ENCODE assay signal across 25 mouse cellular contexts in genomic region chr12:93151530-93151929, GRCm38 (mm10).
DNase-seq lines count a peak whose midpoint lies in the region; ATAC-seq and TF ChIP-seq lines count a peak whose summit lies in the region.
"Had no signal": no experiment of that assay in that cellular context is flagged by ENCODE, and none has a peak within 500 bp of the region (broad histone marks: within the 10 kb centered on the region; RNA-seq: fewer than 3 reads in every experiment).

No protein-coding gene starts in this region.

- no peak for ATAC-seq in hindbrain, embryonic 13.5 days (ENCODE audit: low FRiP score)
- no peak for ATAC-seq in hindbrain, embryonic 16.5 days
- no peak for ATAC-seq in midbrain, embryonic 14.5 days (ENCODE audit: low FRiP score, low TSS enrichment)
- no peak for ATAC-seq in midbrain, embryonic 13.5 days
- ATAC-seq in limb, embryonic 14.5 days (ENCODE audit: low FRiP score, low read depth) = no peak
- no peak for ATAC-seq in neural tube, embryonic 15.5 days (ENCODE audit: low FRiP score)
- ATAC-seq: forebrain, embryonic 13.5 days; intestine, embryonic 16.5 days had no signal

- H3K9me3 ChIP-seq in hindbrain, embryonic 13.5 days = no peaks in the 10 kb centered on the region
- no peaks in the 10 kb centered on the region for H3K9me3 ChIP-seq in hindbrain, embryonic 16.5 days (ENCODE audit: control insufficient read depth, low read length)
- H3K9me3 ChIP-seq in midbrain, embryonic 14.5 days (ENCODE audit: control insufficient read depth, low read length) = no peaks in the 10 kb centered on the region
- no peaks in the 10 kb centered on the region for H3K9me3 ChIP-seq in midbrain, embryonic 13.5 days
- no peaks in the 10 kb centered on the region for H3K9me3 ChIP-seq in limb, embryonic 14.5 days (ENCODE audit: control insufficient read depth, low read length)
- no peaks in the 10 kb centered on the region for H3K9me3 ChIP-seq in neural tube, embryonic 15.5 days (replicated peaks)
- H3K9me3 ChIP-seq: forebrain, embryonic 13.5 days; heart, embryonic 10.5 days; lung, embryonic 15.5 days; midbrain, embryonic 10.5 days; neural tube, embryonic 12.5 days; stomach, embryonic 15.5 days had no signal

- H3K4me3 ChIP-seq in hindbrain, embryonic 13.5 days = no peak overlapping the region
- no peak overlapping the region for H3K4me3 ChIP-seq in hindbrain, embryonic 16.5 days (ENCODE audit: low read length)
- H3K4me3 ChIP-seq in midbrain, embryonic 14.5 days (replicated peaks; ENCODE audit: low read depth, low read length) = no peak overlapping the region
- H3K4me3 ChIP-seq in midbrain, embryonic 13.5 days (replicated peaks) = no peak overlapping the region
- H3K4me3 ChIP-seq in limb, embryonic 14.5 days (replicated peaks; ENCODE audit: low read length) = no peak overlapping the region
- no peak overlapping the region for H3K4me3 ChIP-seq in neural tube, embryonic 15.5 days (replicated peaks)
- H3K4me3 ChIP-seq: erythroblast, embryonic 14.5 days; forebrain, embryonic 13.5 days; heart, embryonic 10.5 days; lung, embryonic 15.5 days; midbrain, embryonic 10.5 days; neural tube, embryonic 12.5 days; stomach, embryonic 15.5 days had no signal

- TF ChIP-seq POLR2A in limb, embryonic 14.5 days (IDR thresholded peaks at IDR 0.05; ENCODE audit: borderline replicate concordance, extremely low read depth, insufficient read depth, insufficient read length) = no peak

- no peaks in the 10 kb centered on the region for H3K4me1 ChIP-seq in hindbrain, embryonic 13.5 days (replicated peaks)
- no peaks in the 10 kb centered on the region for H3K4me1 ChIP-seq in hindbrain, embryonic 16.5 days (ENCODE audit: control insufficient read depth, insufficient read depth, low read depth, low read length)
- H3K4me1 ChIP-seq in midbrain, embryonic 14.5 days (ENCODE audit: control insufficient read depth, insufficient read depth, low read length) = no peaks in the 10 kb centered on the region
- H3K4me1 ChIP-seq in midbrain, embryonic 13.5 days (replicated peaks) = no peaks in the 10 kb centered on the region
- H3K4me1 ChIP-seq in limb, embryonic 14.5 days (ENCODE audit: control insufficient read depth, insufficient read depth, low read length) = peaks cover 11% of the 10 kb centered on the region; the same call in 1 of the 2 replicates
- H3K4me1 ChIP-seq in neural tube, embryonic 15.5 days = peaks cover 9% of the 10 kb centered on the region
- H3K4me1 ChIP-seq: forebrain, embryonic 13.5 days; heart, embryonic 10.5 days; lung, embryonic 15.5 days; midbrain, embryonic 10.5 days; neural tube, embryonic 12.5 days; stomach, embryonic 15.5 days had no signal

- H3K9ac ChIP-seq in hindbrain, embryonic 13.5 days = 0 out of 2 replicates have a peak overlapping the region, but pooled peaks have one; percentile 53
- H3K9ac ChIP-seq in hindbrain, embryonic 16.5 days (ENCODE audit: low read depth, low read length) = no peak overlapping the region
- H3K9ac ChIP-seq in midbrain, embryonic 14.5 days (replicated peaks; ENCODE audit: low read length) = no peak overlapping the region
- no peak overlapping the region for H3K9ac ChIP-seq in midbrain, embryonic 13.5 days (replicated peaks)
- H3K9ac ChIP-seq in limb, embryonic 14.5 days (ENCODE audit: low read depth, low read length, severe bottlenecking) = no peak overlapping the region
- no peak overlapping the region for H3K9ac ChIP-seq in neural tube, embryonic 15.5 days (replicated peaks)
- H3K9ac ChIP-seq: forebrain, embryonic 13.5 days; lung, embryonic 15.5 days; neural tube, embryonic 12.5 days; stomach, embryonic 15.5 days had no signal

- no peaks in the 10 kb centered on the region for H3K36me3 ChIP-seq in hindbrain, embryonic 13.5 days
- no peaks in the 10 kb centered on the region for H3K36me3 ChIP-seq in hindbrain, embryonic 16.5 days (ENCODE audit: control insufficient read depth, insufficient read depth, low read length)
- no peaks in the 10 kb centered on the region for H3K36me3 ChIP-seq in midbrain, embryonic 14.5 days (ENCODE audit: control insufficient read depth, insufficient read depth, low read length)
- no peaks in the 10 kb centered on the region for H3K36me3 ChIP-seq in midbrain, embryonic 13.5 days
- no peaks in the 10 kb centered on the region for H3K36me3 ChIP-seq in limb, embryonic 14.5 days (ENCODE audit: control insufficient read depth, insufficient read depth, low read length)
- H3K36me3 ChIP-seq in neural tube, embryonic 15.5 days = no peaks in the 10 kb centered on the region
- H3K36me3 ChIP-seq: heart, embryonic 10.5 days; lung, embryonic 15.5 days; midbrain, embryonic 10.5 days; neural tube, embryonic 12.5 days; stomach, embryonic 15.5 days had no signal

- no peak overlapping the region for H3K4me2 ChIP-seq in hindbrain, embryonic 13.5 days
- no peak overlapping the region for H3K4me2 ChIP-seq in hindbrain, embryonic 16.5 days (ENCODE audit: low read length)
- H3K4me2 ChIP-seq in midbrain, embryonic 14.5 days (ENCODE audit: low read length) = no peak overlapping the region
- H3K4me2 ChIP-seq in midbrain, embryonic 13.5 days (replicated peaks) = no peak overlapping the region
- no peak overlapping the region for H3K4me2 ChIP-seq in limb, embryonic 14.5 days (replicated peaks; ENCODE audit: low read depth, low read length, severe bottlenecking)
- no peak overlapping the region for H3K4me2 ChIP-seq in neural tube, embryonic 15.5 days
- H3K4me2 ChIP-seq: forebrain, embryonic 13.5 days; liver, embryonic 11.5 days; lung, embryonic 15.5 days; neural tube, embryonic 12.5 days; stomach, embryonic 15.5 days had no signal

- peak; percentile 29 for DNase-seq in midbrain, embryonic 14.5 days
- peak; percentile 18 for DNase-seq in limb, embryonic 14.5 days (ENCODE audit: low spot score)
- DNase-seq: adrenal gland, postnatal 25 days; B cell, adult 2 months; cerebellum, adult 18-20 months; gastrocnemius, postnatal 14 days; heart, postnatal 36 days; kidney, adult 8-10 months; kidney, postnatal 10 days; layer of hippocampus, adult 9-11 months; retina, postnatal 1 day; right cerebral cortex, postnatal 25 days had no signal

- no peak overlapping the region for H3K27ac ChIP-seq in hindbrain, embryonic 13.5 days
- no peak overlapping the region for H3K27ac ChIP-seq in hindbrain, embryonic 16.5 days (ENCODE audit: low read depth, low read length)
- no peak overlapping the region for H3K27ac ChIP-seq in midbrain, embryonic 14.5 days (replicated peaks; ENCODE audit: low read depth, low read length)
- no peak overlapping the region for H3K27ac ChIP-seq in midbrain, embryonic 13.5 days
- H3K27ac ChIP-seq in limb, embryonic 14.5 days (replicated peaks; ENCODE audit: low read depth, low read length) = no peak overlapping the region
- H3K27ac ChIP-seq in neural tube, embryonic 15.5 days (replicated peaks) = 0 out of 2 replicates have a peak overlapping the region, but pooled peaks have one; percentile 37
- H3K27ac ChIP-seq: forebrain, embryonic 13.5 days; heart, embryonic 10.5 days; lung, embryonic 15.5 days; midbrain, embryonic 10.5 days; neural tube, embryonic 12.5 days; stomach, embryonic 15.5 days had no signal

- 76% methylated on average over 7 of the region's 7 CpGs for WGBS in hindbrain, embryonic 13.5 days
- 61% methylated on average over 7 of the region's 7 CpGs for WGBS in hindbrain, embryonic 16.5 days
- WGBS in midbrain, embryonic 14.5 days = 65% methylated on average over 7 of the region's 7 CpGs
- WGBS in midbrain, embryonic 13.5 days = 80% methylated on average over 7 of the region's 7 CpGs
- 28% methylated on average over 7 of the region's 7 CpGs for WGBS in limb, embryonic 14.5 days
- 47% methylated on average over 7 of the region's 7 CpGs for WGBS in neural tube, embryonic 15.5 days

- H3K27me3 ChIP-seq in hindbrain, embryonic 13.5 days = no peaks in the 10 kb centered on the region
- H3K27me3 ChIP-seq in hindbrain, embryonic 16.5 days (replicated peaks; ENCODE audit: control insufficient read depth, insufficient read depth, low read length) = no peaks in the 10 kb centered on the region
- no peaks in the 10 kb centered on the region for H3K27me3 ChIP-seq in midbrain, embryonic 14.5 days (ENCODE audit: control insufficient read depth, insufficient read depth, low read length)
- no peaks in the 10 kb centered on the region for H3K27me3 ChIP-seq in midbrain, embryonic 13.5 days
- no peaks in the 10 kb centered on the region for H3K27me3 ChIP-seq in limb, embryonic 14.5 days (ENCODE audit: control insufficient read depth, insufficient read depth, low read length)
- no peaks in the 10 kb centered on the region for H3K27me3 ChIP-seq in neural tube, embryonic 15.5 days (replicated peaks)
- H3K27me3 ChIP-seq: forebrain, embryonic 13.5 days; lung, embryonic 15.5 days; neural tube, embryonic 12.5 days; stomach, embryonic 15.5 days had no signal
